Mouse (Mus musculus) stomach, postnatal 0 days (tissue): Measurements from ENCODE around the gene Arhgap11a.

Source experiments
- CTCF ChIP-seq: IDR thresholded peaks from 2 replicates; pipeline ENCODE4 v1.5.1; 2016; ENCODE audit warnings: antibody characterized with exemption, low read depth, mild to moderate bottlenecking, moderate library complexity
- EP300 ChIP-seq: optimal IDR thresholded peaks from 2 replicates; pipeline ENCODE3; 2016; ENCODE audit warnings: antibody characterized with exemption

DNA sequence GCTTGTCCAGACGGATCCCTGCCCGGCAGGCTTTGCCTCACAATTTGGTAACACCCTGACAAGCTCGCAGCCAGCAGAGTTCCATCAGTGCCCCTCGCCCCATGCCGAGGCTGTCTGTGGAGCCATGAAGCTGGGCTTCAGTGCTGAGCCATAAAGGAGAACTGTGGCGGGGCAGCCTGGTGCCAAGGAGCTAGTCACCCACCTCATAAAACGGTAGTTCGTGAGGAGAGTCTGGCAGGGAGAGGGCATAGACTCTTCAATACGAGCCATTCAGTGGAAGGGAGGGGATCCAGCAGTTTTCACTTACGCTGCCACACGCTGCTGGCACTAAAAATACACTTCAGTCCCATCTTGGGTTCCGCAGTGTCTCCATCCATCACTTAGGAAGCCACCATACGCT, 49.9 kb downstream of the Arhgap11a start:
- TF ChIP-seq CTCF (no peak), EP300 (no peak)
